Mouse (Mus musculus) forelimb bud, embryonic 11.5 days (tissue): ENCODE results near the gene Btg2.

Experiments
- DNase-seq: peaks from one replicate; pipeline ENCODE4 v3.0.0-alpha.2; 2012; ENCODE audit warnings: low read depth, low spot score

Btg2 gene

DNA sequence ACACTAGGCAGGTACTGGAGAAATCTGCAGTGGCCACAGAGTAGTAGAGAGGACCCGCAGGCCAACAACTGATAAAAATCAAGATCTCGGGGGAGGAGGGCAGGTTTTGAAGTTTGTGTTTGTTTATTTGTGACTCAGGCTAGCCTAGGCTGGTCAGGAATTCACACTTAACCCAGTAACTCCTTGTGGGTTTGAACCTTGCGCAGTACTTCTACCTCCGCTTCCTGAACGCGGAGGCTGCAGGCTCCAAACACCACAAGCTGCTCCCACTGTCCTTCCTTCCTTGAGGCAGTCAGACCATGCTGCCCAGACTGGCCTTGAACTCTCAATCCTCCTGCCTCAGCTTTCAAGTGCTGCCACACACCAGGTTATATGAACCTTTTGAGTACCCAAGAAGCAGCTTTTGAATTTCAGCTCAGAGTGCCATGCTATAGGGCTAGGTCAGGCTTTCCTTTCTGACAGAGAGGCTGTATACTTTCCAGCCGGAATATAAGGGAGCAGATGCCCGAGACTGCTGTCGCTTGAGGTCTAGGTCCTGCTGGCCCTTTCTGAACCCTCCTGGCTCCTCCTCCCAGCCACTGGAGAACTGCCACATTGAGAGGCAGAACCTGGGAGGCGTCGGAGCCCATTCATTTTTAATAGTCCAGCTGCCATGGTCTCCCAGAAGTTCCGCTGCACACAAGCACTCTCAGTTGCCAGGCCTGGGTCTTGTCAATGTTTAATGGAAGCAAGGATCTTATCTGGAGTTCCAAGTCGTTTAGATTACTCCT is 19.2 kb upstream of the Btg2 start:
- no peak for DNase-seq

DNA sequence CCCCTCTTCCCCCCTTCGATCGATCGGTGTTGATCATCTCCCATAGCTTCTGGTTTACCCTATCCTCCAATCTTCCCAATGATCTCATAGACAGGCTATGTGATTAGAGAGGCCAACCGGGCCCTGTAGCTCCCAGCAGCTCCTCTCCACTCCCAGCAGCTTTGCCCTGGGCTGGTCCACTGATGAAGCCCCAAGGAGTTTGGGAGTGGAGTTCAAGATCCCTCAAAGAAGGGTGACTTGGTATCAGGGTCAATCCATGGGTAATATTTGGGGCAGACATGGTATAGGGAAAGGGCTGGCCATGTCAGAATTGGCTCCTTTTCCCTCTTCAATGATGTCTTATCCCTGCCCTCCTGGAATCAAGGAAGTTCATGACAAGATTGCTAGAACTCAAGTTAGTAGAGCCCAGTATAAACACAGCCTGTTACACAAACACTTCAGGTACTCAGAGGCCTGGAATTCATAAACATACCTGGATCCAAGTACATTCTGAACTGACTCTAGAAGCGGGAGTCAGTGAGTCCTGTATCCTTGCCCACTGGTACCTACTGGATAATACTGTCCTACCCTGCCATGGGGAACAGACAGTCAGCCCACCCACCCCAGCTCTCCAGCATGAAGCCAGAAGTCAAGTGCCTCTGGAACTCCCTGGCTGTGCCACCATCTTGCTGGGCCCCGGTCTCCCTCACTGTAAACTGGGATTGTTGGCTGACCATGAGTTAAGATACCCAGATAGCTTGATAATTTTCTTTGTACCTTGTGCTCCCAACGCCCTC is 18.3 kb upstream of the Btg2 start:
- DNase-seq, result no peak

DNA sequence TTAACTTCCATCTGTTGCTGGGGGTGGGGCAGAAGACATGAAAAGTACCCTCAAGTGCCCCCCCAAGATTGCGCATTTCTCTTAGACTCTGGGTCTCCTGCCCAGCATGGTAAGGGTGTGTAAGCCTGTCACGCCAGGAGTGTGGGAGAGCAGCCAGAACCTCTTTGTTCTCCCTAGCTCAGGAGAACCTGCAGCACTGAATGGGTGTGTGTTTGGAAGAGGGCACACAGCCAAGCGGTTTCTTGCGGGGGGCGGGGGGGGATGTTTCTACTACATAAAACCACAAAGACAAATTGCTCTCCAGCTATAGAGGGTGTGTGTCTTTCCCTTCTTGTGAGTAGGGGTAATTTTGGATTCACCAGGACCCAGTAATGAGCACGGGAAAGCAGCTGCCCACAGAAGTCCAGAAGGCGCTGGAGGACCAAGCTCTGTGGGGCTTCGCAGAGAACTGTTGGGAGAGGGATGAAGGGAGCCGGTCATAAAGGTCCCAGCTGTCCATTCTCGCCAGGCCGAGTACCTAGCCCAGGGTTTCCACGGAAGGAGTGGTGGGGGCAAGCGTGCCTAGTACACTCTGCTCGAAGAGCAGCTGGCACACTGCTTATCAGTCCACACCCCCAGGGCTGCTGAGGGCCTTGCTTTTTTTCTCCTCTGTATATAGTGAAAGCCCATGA is 17.5 kb upstream of the Btg2 start:
- DNase-seq, result no peak

DNA sequence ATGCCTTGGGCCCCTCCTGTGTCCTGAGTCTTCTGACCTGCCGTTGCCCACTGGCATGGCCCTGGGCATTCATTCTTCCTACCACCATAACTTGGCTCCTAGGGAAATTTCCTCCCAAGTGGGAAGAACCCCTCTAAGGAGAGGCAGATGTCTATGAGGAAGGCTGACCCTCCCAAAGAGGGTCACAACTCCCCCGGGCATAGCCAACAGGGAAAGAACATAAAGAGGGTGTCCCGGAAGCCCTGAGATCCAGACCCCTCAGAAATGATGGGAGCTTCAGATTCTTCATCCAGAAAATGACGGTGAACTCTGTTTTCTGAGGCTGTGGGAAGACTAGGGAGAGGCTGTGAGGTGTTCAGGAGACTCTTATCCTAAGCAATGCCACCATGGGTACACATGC is 16.8 kb upstream of the Btg2 start:
- DNase-seq, result no peak

DNA sequence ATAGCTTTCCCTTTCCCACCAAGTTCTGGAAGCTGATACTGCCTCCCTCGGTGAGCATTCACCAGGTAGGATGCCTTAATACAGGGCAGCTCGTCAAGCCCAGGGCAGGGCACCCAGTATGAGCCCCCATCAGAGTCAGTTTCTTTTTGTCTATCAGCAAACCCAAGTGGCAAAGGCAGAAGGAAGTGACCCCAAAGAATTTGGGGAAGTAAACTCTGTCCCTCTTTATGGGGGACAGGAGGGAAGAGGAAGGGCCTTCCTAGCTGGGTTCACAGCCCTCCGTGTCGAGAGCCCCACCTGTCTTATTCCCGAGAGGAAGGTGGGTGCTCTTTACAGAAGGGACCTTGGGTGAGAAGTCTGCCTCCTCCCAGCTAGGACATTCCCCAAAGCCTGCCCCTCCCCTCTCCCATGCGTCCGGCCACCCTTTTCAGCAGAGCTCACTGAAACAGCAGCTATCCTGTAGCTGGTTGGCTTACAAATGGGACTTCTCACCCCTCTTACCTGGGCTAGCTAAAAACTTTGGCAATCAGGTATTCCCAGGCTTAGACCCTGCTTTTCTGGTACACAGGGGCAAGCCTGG is 16.2 kb upstream of the Btg2 start:
- no peak for DNase-seq

DNA sequence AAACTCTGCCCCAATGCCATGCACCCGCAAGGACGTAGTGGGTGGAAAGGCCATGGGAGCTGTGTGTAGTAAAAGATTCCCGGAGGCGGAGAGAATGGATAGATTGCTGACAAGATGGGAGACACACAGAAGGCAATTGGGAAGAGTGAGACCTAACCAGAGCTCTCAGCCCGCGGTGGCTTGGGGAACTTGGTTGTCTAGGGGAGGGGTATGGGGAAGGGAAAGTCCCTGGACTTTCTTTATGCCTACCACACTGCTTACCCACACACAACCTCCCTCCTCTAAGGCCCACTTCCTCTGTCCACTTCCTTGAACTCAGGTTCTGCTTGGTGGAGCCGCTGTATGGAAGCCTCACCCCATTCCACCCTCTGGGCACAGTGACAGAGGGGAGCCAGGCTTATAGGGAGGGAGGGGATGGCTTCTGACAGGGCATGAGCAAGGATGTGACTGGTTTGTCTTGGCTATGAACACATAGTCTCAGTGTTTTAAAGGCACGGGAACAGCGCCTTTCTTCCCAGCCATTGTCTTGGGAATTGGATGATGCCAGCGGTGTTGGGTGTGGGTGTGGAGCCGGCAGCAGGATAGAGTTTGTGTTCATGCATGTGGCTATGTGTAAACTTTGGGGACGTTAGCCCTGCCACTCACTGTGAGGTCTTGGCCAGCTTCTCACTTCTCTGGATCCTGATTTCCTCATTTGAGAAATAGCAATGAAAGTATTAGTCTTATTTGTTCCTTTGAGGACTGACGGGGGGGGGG is 15.0 kb upstream of the Btg2 start:
- no peak for DNase-seq

DNA sequence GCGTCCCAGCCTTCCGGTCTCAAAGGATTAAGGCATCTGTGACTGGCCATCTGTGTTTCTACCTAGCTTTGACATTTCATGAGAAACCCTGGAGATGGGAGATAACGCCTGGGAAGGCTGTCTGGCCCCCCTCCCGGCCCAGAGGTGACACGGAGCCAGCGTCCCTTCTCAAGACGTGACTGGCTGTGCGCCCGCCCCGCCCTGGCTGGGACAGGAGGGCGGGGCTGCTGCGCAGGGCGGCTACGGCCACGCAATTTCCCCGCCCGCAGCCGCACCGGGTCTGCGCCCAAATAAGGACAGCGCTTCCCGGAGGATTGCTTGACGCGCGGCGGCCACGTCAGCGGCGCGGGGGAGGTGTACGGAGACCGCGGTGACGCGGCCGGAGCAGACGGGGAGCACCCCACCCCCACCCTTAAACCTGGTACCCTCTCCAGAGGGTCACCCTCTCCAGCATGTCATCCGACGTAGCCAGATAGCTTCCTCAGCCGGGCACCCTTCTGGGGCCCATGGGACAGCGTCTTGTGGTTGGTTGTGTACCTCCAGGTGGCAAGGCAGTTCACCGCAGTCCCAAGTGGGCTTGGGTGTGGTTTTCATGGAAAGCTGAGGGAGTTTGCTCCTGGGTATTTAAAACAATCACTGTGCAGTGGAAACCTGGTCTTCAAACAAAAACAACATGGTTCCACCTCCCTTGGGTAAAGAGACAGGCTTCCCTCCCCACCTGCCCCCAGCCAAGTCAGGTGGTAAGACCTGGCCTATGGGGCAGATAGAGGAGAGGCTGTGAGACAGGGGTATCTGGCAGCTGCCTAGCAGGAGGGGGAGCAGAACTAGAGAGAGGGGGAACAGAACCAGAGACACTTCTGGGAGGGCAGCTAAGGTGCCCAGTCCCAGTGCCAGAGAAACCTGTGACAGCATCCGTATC is 14.2 kb upstream of the Btg2 start:
- peak; percentile 84 for DNase-seq

DNA sequence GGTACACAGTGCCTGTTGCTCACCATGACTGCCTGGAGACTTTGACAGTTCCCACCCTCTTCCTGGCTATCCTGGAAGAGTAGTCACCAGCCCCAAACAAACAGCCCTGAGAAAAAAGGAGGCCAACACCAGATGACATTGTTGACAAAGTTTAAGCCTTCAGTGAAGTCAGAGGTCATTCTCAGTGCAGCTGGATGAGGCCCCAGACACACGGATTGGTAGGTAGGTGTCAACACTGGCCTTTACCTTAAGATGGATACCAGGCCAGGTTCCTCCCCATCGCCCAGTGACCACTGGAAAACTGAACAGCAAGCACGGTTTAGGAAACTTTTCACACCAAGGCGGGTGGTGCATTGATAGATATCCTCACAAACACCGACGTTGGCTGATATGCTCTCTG is 13.4 kb upstream of the Btg2 start:
- DNase-seq, result no peak

DNA sequence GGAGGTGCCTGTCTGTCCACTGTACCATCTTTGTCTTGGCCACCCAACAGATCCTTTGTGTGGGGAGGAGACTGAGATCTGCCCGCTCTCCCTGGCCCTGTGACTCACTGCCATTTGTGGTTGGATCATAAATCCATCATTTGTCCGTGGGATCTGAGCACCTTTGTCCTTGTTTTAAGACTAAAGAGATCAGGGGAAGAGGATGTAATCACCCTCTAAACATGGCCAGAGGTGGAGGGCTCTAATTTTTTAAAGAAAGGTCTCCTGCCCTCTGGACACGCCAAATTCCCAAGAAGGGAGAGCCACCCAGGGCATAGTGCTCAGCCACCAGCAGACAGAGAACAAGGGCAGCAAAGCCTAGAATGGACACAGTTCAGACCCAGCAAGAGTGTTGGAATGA is 12.9 kb upstream of the Btg2 start:
- DNase-seq, result no peak

DNA sequence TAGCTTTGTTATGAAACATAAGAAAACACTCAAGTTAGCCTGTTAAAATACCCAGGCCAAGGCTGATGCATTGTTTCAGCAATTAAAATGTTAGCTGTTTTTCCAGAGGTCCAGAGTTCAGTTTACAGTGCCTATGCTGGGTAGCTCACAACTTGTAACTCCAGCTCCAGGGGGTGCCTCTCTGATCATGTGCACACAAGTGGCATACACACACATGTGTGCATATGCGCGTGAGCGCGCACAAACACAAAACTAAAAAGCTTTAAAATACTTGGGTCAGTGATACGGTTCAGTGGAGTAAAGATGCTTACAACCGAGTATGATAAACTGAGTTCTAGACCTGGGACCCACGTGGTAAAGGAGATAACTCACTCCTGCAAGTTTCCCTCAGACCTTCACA is 10.2 kb upstream of the Btg2 start:
- no peak for DNase-seq

DNA sequence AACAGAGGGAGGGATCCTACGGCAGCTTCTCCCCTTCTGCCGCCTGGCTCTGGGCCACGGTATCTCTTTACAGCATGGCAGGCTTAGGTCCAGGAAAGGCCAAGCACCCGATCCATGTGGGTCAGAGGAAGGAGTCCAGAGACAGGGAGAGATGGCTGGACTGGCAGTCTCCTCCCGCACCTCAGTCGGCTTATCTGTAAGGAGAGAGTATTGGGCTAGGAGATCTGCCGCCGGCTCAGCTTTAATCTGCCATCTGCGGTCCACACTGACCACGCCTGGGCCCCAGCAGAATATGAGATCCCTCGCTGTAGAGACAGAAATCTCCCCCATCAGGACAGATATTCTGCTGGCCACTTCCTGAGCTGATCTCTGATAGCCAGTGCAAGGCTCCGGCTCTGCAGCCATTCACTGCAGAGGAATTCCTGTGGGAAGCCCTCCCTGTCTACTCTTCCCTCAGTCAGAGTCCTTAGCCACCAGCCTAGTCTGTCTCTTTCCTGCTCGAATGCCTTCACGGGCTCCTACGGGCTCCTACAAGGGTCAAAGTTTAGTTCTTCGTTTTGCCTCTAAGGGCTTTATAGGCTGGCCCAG is 8.0 kb upstream of the Btg2 start:
- DNase-seq, result no peak

DNA sequence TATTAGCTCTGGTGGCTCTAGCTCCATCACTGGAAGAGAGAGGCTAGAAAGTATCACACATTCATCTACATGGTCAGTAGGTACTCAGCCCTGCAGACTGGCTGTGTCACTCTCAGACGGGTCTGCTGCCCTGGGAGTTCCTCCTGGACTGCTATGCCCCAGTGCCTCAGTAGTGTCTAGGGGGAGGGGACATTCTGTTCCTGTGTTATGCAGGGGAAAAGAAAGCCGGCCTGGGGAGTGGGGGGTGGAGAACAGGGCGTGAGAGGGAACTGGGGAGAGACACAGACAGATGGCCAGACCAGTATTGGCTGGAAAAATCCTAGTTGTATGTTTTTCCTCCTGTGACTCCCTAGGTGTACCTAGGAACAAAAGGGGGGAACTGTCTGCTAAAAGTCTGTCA is 7.1 kb upstream of the Btg2 start:
- DNase-seq, result no peak

DNA sequence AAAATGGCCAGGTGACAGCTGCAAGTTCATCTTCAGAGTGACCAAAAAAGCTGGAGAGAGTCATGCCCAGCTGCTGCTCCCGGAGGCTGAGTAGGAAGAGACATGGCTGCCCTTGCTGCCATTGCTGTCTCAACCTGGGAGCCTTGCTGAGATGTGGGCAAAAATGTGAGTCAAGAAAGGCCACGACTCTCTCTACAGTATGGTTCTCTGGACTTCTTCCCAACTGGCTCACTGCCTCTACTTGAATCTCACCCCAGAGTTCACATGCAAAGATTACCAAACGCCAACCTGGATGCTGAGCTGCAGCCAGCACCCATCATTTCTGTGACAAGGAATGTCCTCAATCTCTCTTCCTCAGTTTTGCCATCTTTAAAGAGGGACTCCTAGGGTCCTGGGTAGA is 5.2 kb upstream of the Btg2 start:
- DNase-seq, result no peak

DNA sequence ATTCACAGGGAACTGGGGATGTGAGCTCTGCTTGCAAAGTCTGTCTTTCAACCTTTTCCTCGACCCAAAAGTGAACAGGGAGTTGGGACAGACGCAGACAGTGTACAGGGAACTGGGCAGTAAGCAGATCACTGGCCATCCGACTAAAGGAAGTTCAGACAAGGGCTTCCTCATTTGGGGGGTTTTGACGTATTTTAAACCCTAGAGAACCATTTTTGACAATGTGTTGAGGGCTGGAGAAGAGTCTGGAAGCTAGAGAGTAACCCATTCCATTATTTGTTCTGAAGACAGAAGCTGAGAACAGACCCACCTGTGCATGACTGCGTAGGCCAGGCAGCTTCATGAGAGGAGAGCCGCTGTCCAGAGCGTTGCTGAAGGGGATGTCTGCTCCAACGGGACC is 4.8 kb upstream of the Btg2 start:
- no peak for DNase-seq

DNA sequence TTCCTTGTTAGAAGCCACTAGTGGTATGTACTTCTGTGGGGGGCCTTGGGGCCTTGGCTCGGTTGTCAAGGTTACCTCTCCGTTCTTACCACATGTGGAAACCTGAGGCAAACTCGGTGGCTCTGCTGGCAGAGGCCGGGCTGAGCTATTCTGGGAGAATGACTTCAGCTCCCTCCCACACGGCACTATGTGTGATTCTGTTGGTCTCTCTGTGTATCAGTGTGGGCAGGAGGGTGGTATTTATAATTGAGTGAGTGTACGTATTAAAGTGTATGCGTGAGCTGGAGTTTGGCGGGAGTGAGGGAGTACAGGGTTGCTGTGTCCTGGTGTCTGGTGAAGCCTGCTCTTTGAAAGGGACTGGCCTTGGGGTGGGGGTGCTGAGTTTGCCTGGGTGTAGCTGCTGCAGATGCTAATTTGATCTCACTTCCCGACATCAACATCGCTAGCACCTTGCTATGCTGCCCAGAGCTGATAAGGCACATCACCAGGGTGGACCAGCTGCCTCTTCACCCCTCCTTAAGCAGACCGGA is 4.1 kb upstream of the Btg2 start:
- DNase-seq, result no peak

DNA sequence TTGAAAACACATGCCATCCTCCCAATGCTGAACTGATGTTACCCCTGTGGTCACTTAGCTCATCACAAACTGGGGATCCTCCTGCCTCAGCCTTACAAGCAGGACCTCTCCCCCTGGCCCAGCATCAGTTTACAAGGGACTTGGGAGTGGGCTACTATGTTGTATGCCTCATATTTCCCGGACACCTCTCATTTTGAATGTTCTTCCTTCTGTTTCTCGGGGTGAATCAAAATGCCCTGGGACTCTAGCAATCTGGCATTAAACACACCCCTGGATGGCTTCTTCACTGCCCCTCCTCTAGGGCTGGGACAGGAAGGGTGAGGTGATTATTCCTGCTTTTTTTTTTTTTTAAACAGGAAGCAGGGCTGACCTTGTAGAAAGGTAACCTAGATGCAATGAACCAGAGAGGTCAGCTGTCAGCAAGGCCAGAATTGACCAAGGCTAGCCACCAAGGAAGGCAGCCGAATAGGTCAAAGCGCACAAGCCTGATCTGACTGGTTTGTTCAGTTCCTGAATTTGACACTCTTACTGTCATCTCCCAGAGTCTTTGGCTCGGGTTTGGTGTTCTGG is 2.0 kb upstream of the Btg2 start:
- no peak for DNase-seq

DNA sequence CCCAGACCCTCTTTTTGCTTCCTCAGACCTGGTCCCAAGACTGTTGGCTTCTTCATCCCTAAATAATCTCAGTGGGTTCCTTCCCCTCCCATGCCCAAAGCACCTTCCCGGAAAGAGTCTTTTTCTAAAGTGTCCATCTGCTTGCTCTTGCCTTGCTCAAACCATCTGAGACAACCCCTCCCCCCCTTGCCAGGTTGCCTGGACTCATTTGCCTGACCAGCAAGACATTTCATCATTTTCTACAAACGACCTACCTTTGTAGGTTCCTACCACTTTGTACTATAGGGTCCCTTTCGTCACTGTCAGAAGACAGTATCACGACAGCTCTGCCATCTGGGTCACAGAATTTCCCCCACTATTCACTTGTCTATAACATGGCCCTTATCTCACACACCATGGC is 1.5 kb upstream of the Btg2 start:
- DNase-seq, result no peak

DNA sequence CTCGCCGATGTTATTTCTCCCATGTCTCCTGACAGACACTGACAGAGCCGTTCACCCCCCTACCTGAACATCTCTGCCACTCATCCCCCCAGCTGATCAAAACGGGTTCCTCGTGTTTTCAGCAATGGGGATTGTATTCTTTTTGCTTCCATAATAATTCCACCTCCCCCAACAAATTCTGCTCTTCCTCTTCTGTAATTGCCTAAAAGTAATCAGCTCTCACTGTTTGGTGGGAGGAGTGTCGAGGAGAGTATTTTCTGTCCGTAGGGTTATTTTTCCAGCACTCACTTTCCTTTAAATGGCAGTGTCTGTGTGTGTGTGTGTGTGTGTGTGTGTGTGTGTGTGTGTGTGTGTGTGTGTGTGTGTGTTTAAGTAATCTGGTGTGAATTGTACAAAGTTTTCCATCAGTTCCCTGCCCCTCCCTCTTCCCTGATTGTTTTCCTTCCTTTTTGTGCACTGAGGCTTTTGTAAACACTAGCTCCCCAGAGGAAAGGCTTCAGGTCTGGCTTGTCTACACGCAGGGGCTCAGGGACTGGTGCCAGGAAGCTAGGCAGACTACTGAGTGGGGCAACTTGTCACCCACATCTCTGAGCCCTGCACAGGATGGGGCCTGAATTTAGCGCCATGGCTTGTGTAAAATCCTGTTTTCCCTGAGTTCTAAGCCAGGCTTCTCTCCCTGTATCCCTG is 700 bp upstream of the Btg2 start:
- no peak for DNase-seq
